Mouse (Mus musculus) cortical plate, adult 2 months (tissue): ENCODE data around the gene Car6. TPM values are rescaled to one million over a fixed set of nuclear protein-coding genes. Genes with fewer than 3 reads are reported as not detected.

Source experiments
- H3K27ac ChIP-seq: fragments of 200-500 bp; 2 replicates; pipeline ENCODE4 v1.5.1; 2012; ENCODE audit warnings: low read length, control low read depth, inconsistent platforms; ENCODE audit not compliant: insufficient read depth
- H3K4me1 ChIP-seq: fragments of 200-500 bp; 2 replicates; pipeline ENCODE4 v1.6.1; 2011; ENCODE audit warnings: low read length; ENCODE audit not compliant: control insufficient read depth, insufficient read depth
- H3K4me3 ChIP-seq: fragments of 200-500 bp; 2 replicates; pipeline ENCODE4 v1.5.1; 2011; ENCODE audit warnings: mild to moderate bottlenecking, low read length, control low read depth; ENCODE audit not compliant: insufficient read depth
- CTCF ChIP-seq: fragments of 200-500 bp; IDR thresholded peaks from 2 replicates; pipeline ENCODE4 v1.5.1; 2011; ENCODE audit warnings: mild to moderate bottlenecking, control low read depth, low read length; ENCODE audit not compliant: insufficient read depth; ENCODE audit errors: extremely low read depth
- POLR2A ChIP-seq: fragments of 200-500 bp; IDR thresholded peaks from 2 replicates; pipeline ENCODE4 v1.6.1; 2011; ENCODE audit warnings: mild to moderate bottlenecking, low read length, control low read depth; ENCODE audit not compliant: insufficient read depth; ENCODE audit errors: extremely low read depth
- polyA plus RNA-seq: library from polyadenylated mRNA; depleted of rRNA; stranded (reverse); fragments of >200 nt; gene quantifications from 2 replicates; pipeline ENCODE4 v1.2.3, GENCODE M21; 2012; rRNA removed

The Car6 gene
- polyA plus RNA-seq: not detected in 2 replicates

DNA sequence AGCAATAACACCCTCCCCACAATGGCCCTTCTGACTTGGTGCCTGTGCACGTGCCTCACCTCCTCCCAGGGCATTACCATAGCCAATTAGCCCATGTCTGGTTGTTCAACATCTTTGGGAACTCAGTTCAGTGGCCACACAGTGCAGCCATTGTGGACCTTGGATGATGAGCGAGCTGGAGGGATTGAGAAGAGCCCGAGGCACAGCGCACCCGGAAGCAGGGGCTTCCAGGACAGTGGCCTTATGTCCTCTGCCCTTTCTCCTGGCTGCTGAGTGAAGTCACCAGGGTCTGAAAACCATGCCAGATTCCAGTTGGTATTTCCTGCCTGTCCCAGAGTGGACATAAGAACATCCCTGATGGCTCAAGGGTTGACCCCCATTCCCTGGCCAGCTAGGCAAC lies at the start of gene Car6:
TSS of gene Car6 (minus strand) at position 101 of the 400 bp plus-strand sequence.
- TF ChIP-seq POLR2A (no peak), CTCF (no peak)

DNA sequence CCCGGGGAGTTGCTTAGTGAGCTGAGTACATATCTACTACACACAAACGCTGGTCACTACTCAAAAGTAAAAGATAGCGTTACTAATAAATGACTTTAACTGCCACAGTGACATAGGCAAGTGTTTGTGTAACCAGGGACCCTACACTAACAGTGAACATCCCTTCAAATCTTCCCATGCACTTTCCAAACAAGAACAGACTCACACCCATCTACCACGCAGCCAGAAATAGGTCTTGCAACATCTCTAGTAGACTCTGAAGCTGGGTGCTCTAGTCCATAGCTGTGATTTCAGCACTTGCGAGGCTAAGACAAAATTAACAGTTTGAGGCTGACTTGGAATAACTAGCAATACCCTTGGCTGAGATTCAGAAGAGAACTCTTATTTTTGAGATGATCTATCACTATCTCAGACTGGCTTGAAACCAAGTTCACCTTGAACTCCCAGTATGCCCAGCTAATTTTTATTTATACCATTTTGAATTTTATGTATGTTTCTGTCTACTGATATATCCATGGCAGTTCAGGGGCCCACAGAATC lies 48.7 kb upstream of the Car6 start:
- TF ChIP-seq CTCF (no peak), POLR2A (no peak)
- Histone ChIP-seq H3K27ac (no peak overlapping the region), H3K4me3 (no peak overlapping the region), H3K4me1 (peaks cover 6% of the 10 kb centered on the region)

More for the DNA sequence above, at the start of gene Car6:
- Histone ChIP-seq H3K27ac (no peak within 1 kb of the TSS), H3K4me3 (no peak within 1 kb of the TSS), H3K4me1 (no peaks in the 10 kb centered on the region)

GRCm38 (mm10) chr4:150248917-150249316 lies 47.8 kb upstream of the Car6 start:
- Histone ChIP-seq H3K4me1 (peaks cover 6% of the 10 kb centered on the region), H3K4me3 (no peak overlapping the region), H3K27ac (no peak overlapping the region)
- TF ChIP-seq CTCF (no peak), POLR2A (no peak)

DNA sequence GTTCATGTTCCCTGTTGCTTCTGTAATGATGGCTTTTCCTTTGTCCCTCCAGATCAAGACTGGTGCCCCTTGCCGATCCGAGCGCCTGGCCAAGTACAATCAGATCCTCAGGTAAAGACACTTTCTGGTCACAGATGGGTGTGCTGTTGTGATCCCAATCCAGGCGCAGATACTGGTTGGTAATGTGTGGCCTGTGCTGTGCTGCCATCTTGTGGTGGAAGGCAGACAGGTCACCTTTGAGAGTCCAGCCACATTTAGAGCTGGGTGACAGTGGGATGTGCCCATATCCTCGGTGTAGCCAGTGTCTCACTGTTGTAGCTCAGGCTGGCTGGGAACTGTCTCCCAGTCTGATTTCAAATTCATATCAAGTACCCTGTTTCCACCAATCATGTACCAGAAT lies 46.9 kb upstream of the Car6 start:
- Histone ChIP-seq H3K4me3 (no peak overlapping the region), H3K27ac (no peak overlapping the region), H3K4me1 (peaks cover 10% of the 10 kb centered on the region)
- TF ChIP-seq POLR2A (no peak), CTCF (peak; percentile 95)

GRCm38 (mm10) chr4:150245876-150246275 lies 44.7 kb upstream of the Car6 start:
- no peak overlapping the region for H3K27ac ChIP-seq
- peaks cover 16% of the 10 kb centered on the region for H3K4me1 ChIP-seq
- H3K4me3 ChIP-seq: no peak overlapping the region
- TF ChIP-seq POLR2A: no peak
- TF ChIP-seq CTCF: no peak

DNA sequence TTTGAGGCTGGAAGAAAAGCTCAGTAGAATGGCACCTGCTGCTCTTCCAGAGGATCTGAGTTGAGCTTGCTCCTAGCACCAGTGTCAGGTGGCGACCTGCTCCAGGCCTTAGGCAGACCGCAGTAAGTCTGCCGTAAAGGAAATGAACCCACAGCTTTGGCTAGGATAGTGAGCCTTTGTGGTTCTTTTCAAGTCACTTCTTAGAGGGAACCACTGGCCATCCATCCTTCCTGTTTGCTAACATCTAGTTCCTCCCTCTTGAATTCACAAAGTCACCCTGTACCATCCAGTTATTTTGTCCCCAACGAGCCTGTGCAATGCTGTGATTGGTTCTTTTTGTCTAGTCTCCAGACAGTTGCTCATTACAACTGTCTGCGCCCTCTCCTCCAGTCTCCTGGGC lies 41.6 kb upstream of the Car6 start:
- no peak for TF ChIP-seq CTCF
- no peak for TF ChIP-seq POLR2A
- peaks cover 17% of the 10 kb centered on the region; the same call in 1 of the 2 replicates for H3K4me1 ChIP-seq
- no peak overlapping the region for H3K4me3 ChIP-seq
- no peak overlapping the region for H3K27ac ChIP-seq

- Histone ChIP-seq H3K4me3 (no peak overlapping the region), H3K4me1 (peaks cover 17% of the 10 kb centered on the region; the same call in 1 of the 2 replicates), H3K27ac (no peak overlapping the region)
- TF ChIP-seq CTCF (no peak), POLR2A (no peak)
Observed at GRCm38 (mm10) chr4:150241708-150242107, 40.6 kb upstream of the Car6 start.

DNA sequence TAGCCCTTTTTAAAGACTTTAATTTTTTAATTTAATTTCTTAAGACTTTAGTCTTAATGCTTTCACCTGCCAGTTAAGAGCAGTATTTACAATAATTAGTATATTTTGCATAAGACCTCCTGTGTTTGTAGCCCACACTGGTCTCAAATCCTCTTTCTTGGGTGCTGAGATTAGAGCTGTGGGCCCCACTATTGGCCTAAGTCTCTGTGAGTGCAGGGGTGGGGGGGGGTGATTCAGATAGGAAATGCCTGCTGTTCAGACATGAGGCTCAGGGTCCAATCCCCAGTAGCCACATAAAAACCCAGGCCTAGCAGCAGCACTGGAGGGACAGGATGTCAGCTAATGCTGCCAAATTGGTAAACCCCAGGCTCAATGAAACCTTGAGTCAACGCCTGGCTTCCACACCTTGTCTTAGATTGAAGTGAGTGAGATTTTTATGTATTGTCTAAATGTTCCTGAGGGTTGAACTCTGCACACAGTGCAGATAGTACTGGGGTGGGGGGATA lies 39.3 kb upstream of the Car6 start:
- no peak overlapping the region for H3K27ac ChIP-seq
- no peak for TF ChIP-seq POLR2A
- no peak for TF ChIP-seq CTCF
- no peak overlapping the region for H3K4me3 ChIP-seq
- H3K4me1 ChIP-seq: peaks cover 19% of the 10 kb centered on the region; the same call in 1 of the 2 replicates

DNA sequence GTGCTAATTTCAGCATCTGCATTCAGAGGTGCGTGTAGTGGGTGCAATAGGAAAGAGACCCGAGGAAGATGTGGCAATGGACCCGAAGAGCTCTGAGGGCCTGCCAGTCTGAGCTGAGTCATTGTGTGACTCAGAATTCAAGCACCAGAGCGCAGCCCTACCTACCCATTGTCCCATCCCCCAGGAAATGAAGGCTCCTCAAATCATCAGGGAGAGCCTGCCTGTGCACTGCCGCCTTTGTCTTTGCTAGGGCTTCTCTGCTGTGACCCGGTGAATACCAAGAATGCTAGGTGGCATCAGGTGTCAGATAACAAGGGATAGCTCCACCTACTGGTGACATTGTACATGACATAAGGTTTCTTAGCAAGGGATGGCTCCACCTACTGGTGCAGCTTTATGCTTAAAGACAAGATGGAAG lies 38.8 kb upstream of the Car6 start:
- H3K4me1 ChIP-seq: peaks cover 19% of the 10 kb centered on the region; the same call in 1 of the 2 replicates
- H3K4me3 ChIP-seq: no peak overlapping the region
- no peak overlapping the region for H3K27ac ChIP-seq
- TF ChIP-seq CTCF (peak; percentile 97), POLR2A (no peak)

- no peak for TF ChIP-seq POLR2A
- no peak for TF ChIP-seq CTCF
- Histone ChIP-seq H3K27ac (no peak overlapping the region), H3K4me3 (peak overlapping the region; percentile 88; the same call in 1 of the 2 replicates), H3K4me1 (peaks cover 20% of the 10 kb centered on the region)
Observed at GRCm38 (mm10) chr4:150239503-150239902, 38.4 kb upstream of the Car6 start.
